Mouse (Mus musculus) fibroblast of lung, adult 2 months (primary cell): ENCODE data around the gene Xcl1.
"Not testable (repeated sequence)": the region's sequence is repeated elsewhere in the genome, so short reads cannot be mapped to it uniquely, and the experiment has no call there.

Source experiments
- DNase-seq: peaks from one replicate; pipeline ENCODE4 v3.0.0-alpha.2; 2011; ENCODE audit warnings: low read depth

Xcl1 gene

GRCm38 (mm10) chr1:164935477-164936044 is at the start of gene Xcl1:
Gene Xcl1 (minus strand): TSS chr1:164935527.
- no peak for DNase-seq

- not testable (repeated sequence) for DNase-seq
Observed at GRCm38 (mm10) chr1:164984681-164985080, 49.4 kb upstream of the Xcl1 start.

- no peak for DNase-seq
Observed at GRCm38 (mm10) chr1:164977351-164977750, 42.0 kb upstream of the Xcl1 start.

GRCm38 (mm10) chr1:164975729-164976128 is 40.4 kb upstream of the Xcl1 start:
- DNase-seq: no peak

- DNase-seq: no peak
Observed at GRCm38 (mm10) chr1:164975276-164975675, 39.9 kb upstream of the Xcl1 start.

GRCm38 (mm10) chr1:164973790-164974189 is 38.5 kb upstream of the Xcl1 start:
- no peak for DNase-seq

- no peak for DNase-seq
Observed at GRCm38 (mm10) chr1:164973341-164973740, 38.0 kb upstream of the Xcl1 start.

GRCm38 (mm10) chr1:164972744-164973143 is 37.4 kb upstream of the Xcl1 start:
- DNase-seq: no peak

- DNase-seq: no peak
Observed at GRCm38 (mm10) chr1:164966095-164966698, 30.9 kb upstream of the Xcl1 start.

GRCm38 (mm10) chr1:164960610-164961009 is 25.3 kb upstream of the Xcl1 start:
- no peak for DNase-seq

- DNase-seq: no peak
Observed at GRCm38 (mm10) chr1:164959787-164960385, 24.6 kb upstream of the Xcl1 start.

GRCm38 (mm10) chr1:164959160-164959559 is 23.8 kb upstream of the Xcl1 start:
- no peak for DNase-seq

- no peak for DNase-seq
Observed at GRCm38 (mm10) chr1:164957974-164958373, 22.6 kb upstream of the Xcl1 start.

- no peak for DNase-seq
Observed at GRCm38 (mm10) chr1:164956725-164957399, 21.5 kb upstream of the Xcl1 start.

- DNase-seq: no peak
Observed at GRCm38 (mm10) chr1:164955452-164956196, 20.3 kb upstream of the Xcl1 start.

- no peak for DNase-seq
Observed at GRCm38 (mm10) chr1:164953574-164953973, 18.2 kb upstream of the Xcl1 start.

GRCm38 (mm10) chr1:164936060-164936459 is 733 bp upstream of the Xcl1 start:
- no peak for DNase-seq

GRCm38 (mm10) chr1:164933441-164934188 is 1.7 kb downstream of the Xcl1 start:
- DNase-seq: no peak

GRCm38 (mm10) chr1:164931135-164931534 is 4.2 kb downstream of the Xcl1 start:
- DNase-seq: no peak

GRCm38 (mm10) chr1:164930006-164930405 is 5.3 kb downstream of the Xcl1 start:
- DNase-seq: no peak

GRCm38 (mm10) chr1:164926534-164927160 is 8.7 kb downstream of the Xcl1 start:
- no peak for DNase-seq
